Mouse (Mus musculus) WW6 (cell line): ENCODE measurements around the gene Phgdh.

Experiments
- DNase-seq: peaks from one replicate; pipeline ENCODE4 v3.0.0-alpha.2; 2013; ENCODE audit warnings: low read depth, low spot score

Phgdh gene

DNA sequence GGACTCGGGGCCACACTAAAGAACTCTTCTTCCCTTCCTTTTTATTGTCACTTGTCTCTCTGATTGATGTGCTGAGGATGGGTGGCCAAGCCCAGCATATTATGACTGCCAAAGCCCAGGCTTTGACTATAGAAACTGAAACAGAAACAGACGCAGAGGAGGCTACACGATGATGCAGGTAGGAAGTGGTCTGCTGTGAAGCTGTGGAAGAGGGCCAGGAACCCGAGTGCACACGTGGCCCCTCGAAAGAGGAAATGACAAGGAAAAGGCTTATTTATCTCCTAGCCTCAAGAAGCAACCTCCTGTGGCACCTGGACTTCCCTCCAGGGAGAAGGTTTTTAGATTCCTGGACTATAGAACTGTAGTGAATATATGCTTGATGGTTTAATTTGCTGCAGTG is 8.3 kb upstream of the Phgdh start:
- no peak for DNase-seq

DNA sequence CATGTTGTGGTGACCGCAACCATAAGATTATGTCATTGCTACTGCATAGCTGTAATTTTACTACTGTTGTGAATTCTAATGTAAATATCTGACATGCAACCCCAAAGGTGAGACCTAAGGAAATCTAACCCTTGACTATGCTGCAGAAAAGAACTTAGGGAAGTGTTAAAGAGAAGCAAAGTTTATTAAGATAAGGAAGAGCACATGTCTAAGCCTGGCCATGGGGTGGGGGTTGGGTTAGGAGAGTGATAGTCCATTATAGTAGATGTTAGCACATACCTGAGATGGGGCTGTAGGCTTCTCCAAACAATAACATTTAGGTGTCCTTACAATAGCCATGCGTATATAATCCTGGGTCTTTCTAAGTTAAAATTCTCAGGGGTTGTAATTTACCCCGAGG is 3.4 kb upstream of the Phgdh start:
- DNase-seq = no peak

DNA sequence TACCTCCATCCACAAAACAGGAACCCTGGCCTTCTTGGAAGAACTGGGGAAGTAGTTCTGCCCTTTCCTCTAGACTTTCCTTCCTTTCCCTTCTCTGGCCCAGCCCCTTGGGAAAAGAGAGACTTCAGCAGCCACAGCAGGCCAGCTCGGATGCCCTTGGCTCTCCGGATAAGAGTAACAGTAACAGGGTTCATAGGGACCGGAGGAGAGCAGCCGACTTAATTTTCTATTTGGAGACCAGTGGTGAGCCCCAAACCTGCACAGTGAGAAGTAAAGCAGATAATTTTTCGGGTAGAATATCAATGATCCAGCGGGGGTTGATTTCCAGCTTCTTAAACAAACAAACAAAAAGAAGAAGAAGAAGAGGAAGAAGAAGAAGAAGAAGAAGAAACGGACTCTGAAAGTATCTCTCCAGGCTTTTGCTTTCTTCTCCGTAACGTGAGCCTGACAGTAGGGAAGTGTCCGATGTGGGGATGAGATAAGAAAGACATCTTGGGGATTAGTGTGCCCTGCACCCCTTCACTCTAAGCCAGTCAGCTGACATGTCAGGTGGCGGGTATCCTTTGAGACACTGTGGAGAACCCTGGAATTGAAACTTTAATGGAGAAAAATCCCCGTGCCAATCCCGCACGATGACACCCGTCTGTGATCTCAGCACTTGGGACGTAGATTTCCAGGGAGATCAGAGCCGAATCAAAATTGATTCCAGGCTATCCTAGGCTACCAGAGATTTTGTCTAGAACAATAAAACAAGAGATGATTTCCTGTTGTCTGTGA is 1.2 kb upstream of the Phgdh start:
- DNase-seq = no peak

DNA sequence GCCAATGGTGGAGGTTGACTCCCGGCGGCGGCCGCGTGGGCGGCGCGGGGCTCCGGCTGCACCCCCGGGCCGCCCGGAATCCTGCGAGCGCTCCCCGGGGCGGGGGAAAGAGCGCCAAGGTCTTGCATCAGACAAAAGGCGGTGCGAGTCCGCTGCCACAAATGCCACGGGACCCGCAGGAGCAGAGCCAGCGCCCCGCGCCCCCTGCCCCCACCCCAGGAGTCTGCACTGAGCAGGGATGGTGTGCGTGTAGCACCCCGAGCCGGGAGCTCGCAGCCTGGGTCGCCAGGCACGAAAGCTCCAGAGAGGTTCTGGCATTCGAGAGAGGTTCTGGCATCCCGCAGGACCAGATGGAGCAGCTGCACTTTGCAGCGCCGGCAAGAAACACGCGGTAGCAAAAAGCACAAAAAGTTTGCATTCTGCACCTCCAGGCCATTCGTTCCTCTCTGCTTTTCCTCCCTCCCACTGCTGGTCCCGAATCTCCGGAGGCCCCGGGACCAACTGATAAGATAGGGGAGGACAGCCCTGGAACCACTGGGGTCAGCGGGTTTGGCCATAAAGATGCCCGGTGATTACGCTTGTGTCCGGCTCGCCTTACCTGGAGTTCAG is 589 bp downstream of the Phgdh start:
- no peak for DNase-seq

DNA sequence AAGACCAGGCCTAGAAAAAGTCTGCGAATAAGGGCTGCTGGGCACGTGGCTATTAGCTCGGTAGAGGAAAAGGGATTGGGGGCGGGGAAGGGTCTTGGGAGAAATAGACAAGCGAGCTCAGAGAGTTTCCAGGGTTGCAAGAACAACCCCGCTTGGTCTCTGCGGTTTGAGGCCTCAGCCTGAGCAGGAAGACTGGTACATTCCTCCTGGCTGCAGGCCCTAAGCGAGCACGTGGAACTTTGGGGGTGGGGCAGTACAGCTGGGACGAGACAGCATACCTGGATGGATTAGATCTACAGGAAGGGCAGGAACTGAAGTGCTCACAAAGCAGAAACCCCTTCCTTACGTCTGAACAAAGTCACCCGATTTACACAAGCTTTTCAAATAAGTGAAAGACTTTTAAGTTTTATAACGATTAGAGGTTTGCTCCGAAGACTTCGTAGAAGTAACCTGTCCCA is 1.2 kb downstream of the Phgdh start:
- DNase-seq = no peak

DNA sequence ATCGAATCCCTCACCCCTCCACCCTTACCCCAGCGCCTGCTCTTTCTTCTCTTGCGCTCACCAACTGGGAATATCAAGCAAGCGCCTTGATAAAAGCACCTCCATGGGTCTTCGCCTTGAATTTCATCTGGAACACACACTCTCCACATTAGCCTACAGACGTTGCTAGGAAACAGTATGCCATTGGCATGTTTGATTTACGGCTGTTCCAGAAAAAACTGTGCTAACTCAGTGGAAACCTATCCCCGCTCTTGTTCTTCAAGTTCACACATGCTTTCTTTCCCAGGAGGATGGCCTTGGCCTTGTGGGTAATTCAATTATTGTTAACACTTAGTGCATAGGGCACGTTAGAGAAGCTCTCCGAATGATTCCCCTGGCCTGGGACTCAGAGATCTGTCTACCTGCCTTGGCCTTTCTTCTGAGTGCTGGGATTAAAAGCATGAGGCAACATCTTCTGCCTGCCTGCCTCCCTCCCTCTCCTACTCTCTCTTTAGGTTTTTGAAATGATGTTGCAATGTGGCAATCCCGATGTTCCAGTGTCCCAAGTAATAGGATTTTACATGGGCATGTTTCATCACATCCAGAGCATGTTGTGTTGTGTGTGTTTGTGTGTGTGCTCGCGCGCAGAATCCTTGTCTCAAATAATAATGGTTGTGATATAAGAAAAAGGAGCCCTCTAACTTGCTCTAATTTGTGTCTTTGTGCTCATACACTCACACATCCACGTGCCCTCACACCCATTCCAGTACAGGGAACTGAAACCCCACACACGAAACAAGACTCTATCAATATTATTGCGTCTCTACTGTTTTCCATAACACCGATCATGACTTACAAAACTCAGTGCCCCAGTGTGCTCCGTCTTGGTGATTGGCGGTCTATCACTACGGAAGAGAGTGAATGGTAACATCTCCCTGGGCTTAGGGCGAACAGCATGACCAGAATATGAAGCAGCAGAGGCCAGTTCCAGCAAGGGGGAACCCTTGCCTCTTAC is 2.8 kb downstream of the Phgdh start:
- no peak for DNase-seq

DNA sequence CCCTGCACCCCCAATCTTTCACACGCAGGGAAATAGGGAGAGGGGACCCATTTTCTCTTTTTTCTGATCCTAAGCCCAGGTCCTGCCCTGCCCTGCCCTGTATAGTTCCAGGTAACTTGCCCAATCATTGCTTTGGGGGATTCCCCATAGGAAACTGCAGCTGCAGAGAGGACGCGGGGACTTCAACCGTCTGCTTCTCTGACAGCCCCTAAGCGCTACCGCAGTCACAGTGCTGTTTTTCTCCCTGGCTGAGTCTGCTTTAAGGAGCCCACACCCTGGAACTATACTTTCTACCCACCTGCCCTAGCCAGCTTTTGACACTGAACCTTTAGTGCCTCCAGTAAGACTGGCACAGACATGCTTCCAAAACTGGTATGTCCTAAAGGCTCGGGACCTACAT is 3.9 kb downstream of the Phgdh start:
- DNase-seq = no peak

DNA sequence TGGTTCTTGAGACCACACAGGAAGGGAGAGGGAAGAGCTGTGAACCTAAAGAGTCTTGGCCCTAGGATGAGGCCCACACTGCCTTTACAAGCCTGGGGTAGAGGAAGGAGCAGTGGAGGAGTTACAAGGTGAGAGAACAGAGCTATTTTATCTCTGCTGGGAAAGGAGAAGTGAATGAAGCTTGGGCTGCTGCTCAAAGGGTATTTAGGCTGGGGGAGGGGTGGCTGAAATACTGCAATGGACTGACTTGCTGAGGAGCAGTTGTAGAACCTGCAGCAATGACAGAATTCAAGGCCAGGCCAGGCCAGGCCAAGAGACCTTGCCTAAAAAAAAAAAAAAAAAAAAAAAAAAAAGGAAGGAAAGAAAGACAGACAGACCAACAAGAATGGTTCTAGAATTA is 4.5 kb downstream of the Phgdh start:
- DNase-seq = no peak

DNA sequence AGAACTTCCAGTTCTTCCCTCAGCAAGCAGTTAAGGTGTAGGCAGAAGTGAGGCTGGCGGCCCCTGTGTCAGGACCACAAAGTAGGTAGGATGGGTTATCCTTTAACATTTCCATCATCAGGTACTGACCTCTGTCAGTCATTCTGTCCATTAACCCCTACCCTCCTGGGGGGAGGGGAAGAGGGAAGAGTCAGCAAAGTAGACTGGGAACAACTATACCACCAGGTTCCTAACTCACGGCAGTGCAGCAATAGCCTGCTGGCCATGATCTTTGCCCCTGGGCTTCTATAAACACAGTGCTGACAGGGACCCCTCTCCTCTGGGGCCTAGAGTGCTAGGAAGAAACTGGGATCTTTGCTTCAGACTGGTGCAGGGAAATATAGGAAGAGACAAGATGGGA is 5.8 kb downstream of the Phgdh start:
- no peak for DNase-seq

DNA sequence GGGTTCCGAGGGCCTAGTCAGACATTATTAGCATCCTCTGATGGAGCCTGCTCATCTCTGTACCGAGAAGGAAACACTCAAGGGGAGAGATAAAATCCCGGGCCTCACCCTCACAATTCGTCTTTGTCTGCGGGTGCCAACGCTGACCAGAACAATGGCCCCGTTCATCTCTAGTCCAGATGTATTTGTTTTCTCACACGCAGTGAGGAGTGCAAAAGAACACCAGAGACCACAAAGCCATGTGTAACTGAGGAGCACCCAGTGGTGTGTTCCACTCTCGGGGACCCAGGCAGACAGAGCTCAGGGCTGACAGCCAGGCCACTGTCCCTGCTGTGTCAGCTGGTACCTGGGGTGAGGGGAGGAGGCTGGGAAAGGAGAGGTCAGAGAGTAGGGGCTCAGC is 15.6 kb downstream of the Phgdh start:
- no peak for DNase-seq

DNA sequence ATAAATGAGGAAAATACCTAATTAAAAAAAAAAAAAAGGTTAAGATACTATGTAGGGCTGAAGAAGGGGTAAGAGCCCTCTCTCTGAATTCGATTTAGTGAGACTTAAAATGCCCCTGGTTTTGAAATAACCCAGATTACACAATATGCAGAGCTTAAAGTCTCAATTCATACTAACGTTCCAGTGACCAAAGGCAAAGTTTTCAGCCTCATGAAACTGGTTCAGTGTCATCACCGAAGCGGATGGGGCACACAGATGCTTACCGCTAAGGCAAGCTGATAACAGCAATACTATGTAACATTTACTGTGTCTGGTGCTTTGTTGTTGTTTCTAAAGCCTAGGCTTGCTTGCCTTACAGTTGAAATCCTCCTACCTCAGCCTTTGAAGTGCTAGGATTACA is 17.6 kb downstream of the Phgdh start:
- no peak for DNase-seq

DNA sequence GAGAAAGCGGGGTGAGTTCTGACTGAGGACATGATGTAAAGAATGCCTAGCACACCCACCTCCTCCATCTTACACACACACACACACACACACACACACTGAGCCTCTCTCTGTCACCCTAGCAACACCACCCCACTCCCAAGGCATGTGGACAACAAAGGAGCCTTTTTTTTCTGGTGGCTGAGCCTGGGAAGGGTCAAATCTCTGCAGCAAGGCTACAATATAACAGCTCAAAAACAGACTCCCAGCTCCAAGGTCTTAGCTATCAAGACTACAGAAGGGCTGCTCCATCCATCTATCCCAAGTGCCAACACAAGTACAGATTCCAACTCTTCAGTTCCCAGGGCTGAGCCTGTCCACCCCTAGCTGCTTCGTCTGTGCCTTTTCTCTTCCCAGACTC is 20.6 kb downstream of the Phgdh start:
- DNase-seq = no peak

DNA sequence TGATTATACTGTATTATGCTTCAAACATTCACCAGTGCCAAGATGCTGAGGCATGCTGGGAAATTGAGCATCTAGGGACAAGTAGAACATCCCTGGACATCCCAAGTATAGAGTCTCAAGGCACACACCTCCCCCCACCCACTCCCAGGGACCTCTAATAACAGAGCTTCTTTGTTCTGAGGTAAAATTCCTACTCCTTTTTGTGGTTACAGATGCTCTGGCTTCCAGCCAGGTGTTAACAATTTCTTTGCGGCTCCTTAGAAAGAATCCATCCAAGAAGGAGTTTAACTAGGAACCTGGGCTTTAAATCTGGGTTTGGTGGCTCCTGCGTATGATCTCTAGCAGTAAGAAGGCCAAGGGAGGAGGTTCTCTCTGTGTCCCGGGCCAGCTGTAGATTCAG is 22.6 kb downstream of the Phgdh start:
- DNase-seq = no peak

DNA sequence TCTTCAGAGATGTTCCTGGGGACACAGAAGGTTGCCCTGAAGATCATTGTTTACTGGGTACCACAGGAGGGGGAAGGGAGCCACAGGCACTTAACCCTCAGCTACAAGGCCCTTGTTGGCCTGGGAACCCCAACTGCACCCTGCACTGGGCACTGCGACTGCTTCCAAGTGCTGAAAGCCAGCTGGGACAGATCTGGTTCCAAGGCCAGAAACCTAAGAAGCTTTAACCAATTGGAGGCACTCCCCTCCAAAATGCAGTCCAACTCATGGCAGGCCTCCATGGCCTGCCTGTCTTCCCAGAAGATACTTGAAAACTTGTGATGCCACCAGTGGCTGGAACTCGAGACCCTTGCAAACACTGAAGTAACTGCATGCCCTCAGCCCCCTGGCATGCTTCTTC is 24.6 kb downstream of the Phgdh start:
- no peak for DNase-seq

DNA sequence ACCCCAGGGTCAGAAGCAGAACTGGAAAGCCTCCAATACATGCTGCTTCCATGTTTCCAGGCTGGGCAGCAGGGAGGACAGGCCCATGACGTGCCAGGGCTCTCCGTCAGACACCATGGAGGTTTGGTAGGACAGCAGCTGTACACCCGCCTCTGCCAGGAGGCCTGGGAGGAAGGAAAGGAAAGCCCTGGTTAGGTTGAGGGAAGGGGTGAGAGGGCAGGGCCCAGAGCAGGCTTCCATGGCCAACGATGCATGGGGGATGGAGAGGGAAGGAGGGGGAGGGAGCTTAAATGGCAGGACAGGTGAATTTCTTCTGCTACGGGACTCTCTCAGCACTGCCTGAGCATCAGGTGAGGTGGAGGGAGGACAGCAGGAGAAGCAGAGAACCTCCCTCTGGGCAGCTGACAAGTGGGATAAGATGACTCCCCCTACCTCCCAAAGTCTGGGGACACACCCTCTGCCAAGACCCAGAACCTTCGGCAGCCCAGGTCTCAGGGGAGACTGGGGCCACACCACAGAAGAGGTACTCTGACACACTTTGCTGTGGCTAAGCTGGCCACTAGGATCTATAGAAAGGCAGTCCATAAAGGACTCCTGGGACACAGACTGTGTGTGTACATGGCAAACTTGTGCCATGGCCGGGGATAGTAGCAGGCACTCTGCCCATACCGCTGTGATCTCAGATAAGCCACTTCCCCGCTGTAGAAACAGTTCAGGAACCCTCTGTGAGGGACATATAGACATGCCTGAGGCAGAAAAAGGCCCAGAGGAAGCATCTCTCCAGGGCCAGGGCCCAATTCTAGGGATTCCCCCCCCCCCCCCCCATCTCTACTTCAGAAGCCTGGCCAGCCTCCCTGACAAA is 26.3 kb downstream of the Phgdh start:
- DNase-seq = no peak

DNA sequence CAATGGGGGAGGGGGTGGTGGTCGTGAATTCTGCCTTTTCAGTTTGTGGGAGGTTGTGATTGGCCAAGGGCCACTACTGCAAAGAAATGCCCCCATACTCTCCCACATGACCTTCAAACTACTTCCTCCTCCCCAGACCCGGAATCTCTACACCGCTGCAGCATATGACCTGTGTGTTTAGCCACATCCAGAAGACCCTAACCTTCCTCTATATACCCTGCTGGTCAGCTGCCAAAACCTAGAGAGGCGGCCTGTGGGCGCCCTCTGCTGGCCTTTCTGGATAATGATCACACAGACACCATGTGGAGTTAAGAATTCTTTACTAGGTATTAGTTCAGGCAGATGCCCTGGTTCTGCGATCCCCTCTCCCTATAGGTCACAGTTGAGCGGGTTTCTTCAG is 26.9 kb downstream of the Phgdh start:
- no peak for DNase-seq

DNA sequence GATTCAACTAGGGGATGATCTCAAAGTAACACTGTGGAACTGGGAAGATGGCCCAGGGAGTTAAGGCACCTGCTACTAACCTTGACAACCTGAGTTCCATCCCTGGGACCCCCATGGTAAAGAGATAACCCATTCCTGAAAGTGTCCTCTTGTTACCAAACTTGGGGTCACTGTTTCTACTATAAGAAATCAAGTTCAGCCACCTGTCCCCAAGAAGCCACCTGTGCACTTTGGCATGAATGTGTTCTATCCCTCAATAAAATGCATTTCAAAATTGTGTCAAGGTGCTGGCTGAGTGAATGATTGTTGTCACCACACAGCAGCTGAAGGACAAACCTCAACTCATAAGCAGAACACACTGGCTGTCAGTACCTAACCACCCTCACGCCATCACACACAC is 29.3 kb downstream of the Phgdh start:
- DNase-seq = no peak

DNA sequence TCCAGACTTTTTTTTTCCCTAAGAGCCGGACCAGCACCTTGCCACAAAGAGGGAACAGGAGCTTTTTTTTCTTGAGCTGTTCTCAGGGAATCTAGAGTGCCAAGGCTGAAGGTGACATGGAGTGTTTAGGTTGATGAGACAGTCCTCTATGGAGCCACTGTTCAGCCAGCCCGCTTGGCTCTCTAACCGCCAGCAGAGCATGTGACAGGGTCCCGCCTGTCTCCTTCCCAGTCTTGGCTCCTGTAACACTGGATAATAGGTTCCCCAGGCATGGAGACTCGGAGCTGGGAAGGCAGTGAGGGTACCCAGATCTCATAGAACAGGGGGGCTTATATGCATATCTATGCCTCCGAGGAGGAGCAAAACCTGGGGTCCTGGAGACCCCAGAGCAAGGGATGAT is 31.2 kb downstream of the Phgdh start:
- DNase-seq = no peak

DNA sequence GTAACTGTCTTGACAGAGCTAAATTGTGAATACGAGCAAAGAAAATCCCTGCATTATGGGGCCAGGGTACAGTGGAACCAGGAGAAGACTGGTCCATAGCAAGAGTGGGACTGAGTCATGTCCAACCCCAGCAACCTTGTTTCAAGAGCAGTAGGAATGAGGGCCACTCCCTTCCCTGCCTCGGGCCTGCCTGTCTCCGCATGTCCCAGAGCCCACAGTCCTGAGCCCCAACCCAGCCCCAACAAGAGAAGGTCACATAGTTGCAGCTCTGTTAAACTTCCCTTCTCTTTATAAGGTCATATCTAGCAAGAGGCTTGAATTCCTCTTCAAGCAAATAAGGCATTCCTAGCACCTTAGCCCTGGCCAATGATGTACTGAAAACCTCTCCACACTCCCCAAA is 38.0 kb downstream of the Phgdh start:
- DNase-seq = no peak

DNA sequence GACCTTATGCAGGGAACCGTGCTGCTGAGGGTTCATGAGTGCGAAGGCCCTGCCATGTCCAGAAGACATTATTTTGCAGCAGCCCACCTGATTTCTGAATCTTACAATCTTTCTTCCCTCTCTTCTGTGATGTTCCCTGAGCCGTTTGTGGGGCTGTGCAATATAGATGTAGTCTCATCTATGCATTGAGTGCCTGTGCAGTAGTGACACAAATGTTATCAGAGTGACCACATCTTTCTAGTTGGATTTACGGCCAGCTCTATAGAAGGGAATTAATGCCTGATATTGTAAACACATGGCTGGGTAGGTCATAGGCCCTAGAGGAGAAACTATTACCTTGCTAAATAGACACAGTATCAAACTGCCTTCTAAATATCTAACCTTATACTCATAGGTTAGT is 39.5 kb downstream of the Phgdh start:
- no peak for DNase-seq

DNA sequence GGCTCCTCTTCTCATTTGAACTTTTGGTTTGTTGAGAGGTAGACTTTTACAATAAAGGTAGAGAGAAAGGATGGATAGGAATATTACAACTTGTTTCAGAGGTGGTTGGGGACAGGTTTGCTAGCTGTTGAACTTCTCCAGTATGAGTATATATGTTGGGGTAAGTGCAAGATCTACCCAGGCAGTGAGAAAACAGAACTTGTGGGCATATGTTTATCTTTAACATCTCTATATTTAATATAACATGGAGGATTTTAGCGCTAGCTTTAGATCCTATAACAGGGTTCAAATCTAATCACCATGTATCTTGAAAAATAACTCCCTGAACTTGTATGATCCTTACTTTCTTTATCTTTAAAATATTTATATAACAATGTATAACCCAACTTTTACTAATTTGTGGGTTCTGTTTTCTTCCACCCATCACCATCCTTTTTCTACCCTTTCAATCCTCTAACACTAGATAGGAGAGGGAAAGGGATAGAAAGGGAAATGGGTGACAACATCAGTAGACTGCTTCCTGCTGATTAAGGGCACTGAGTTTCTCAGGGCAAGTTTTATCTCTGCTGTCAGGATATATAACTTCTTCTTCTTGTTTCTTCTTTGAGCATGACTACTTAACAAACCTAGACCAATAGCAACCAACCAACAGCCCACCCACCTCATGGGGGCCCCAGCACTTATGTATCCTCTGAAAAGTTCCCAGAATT is 40.2 kb downstream of the Phgdh start:
- no peak for DNase-seq
